Mouse (Mus musculus): ENCODE data around the gene Pcnt. TPM values are rescaled to one million over a fixed set of nuclear protein-coding genes. Genes with fewer than 3 reads are reported as not detected.

Pcnt gene
- total RNA-seq, 2 experiments from 2014 or later: 35.8 to 57.7 TPM

- ATAC-seq (replicated peaks; ENCODE audit: poor library complexity): no peak
Measured at GRCm38 (mm10) chr10:76416811-76417210, 25.8 kb downstream of the Pcnt start.

- no peak for ATAC-seq (replicated peaks; ENCODE audit: poor library complexity)
Measured at GRCm38 (mm10) chr10:76408520-76408919, 34.1 kb downstream of the Pcnt start.

- ATAC-seq (replicated peaks; ENCODE audit: poor library complexity): no peak
Measured at GRCm38 (mm10) chr10:76392596-76392995, 50.0 kb downstream of the Pcnt start.

DNA sequence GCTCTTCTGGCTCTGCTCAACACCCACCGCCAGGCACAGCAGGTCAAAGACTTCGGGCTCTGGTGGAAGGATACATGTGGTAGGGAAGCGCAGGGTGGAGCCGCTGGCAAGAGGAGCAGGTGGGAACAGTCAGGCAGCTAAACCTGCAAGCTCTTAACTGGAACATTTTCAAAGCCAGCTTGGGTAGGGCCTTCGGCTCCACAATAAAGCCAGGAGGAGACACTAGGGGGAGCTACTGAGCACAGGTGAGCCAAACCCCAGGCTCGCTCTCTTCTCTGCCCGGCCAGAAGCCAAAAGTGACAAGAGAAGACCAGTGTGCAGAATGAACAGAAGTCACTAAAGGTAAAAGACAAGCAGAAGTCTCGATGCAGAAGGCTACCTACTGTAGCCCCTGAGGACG is 50.8 kb downstream of the Pcnt start:
- ATAC-seq (replicated peaks; ENCODE audit: poor library complexity): peak; percentile 64

DNA sequence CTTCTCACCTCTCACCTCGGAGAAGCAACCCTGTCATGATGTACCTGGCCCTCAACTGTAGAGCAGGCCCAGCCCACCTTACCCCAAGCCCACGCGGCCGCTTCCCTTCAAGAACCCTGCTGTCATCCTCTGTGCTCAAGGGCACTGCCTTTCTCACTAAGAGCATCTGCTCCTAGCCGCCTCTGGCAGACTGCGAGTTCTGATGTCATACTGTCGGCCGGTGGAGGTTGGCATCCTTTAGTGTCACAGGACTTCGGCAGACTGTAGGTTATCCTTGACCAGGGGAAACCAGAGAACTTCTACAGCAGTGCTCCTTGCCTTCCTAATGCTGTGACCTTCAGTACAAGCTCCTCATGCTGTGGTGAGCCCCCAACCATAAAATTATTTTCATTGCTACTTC is 51.4 kb downstream of the Pcnt start:
- no peak for ATAC-seq (replicated peaks; ENCODE audit: poor library complexity)

- no peak for ATAC-seq (replicated peaks; ENCODE audit: poor library complexity)
Measured at GRCm38 (mm10) chr10:76374981-76375380, 67.6 kb downstream of the Pcnt start.

GRCm38 (mm10) chr10:76371736-76372135 is 70.8 kb downstream of the Pcnt start:
- ATAC-seq (replicated peaks; ENCODE audit: poor library complexity): no peak

GRCm38 (mm10) chr10:76368766-76369165 is 73.8 kb downstream of the Pcnt start:
- ATAC-seq (replicated peaks; ENCODE audit: poor library complexity): no peak

DNA sequence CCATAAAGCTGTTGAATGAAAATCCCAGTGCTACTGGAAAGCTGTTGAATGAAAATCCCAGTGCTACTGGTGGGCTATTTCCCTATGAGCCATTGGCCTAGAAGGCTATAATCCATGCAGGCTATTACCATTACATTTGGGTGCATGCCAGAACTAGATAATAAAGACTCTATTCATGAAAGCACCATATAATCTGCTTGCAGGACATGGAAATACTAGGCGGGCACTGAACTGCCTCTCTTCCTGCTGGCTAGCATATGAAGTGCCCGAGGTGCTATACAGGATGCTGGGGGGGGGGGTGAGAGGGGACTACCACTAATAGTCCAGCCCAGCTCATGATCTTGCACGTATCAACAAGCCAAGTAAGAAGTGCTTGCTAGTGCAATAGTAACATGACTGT is 79.4 kb downstream of the Pcnt start:
- no peak for ATAC-seq (replicated peaks; ENCODE audit: poor library complexity)

DNA sequence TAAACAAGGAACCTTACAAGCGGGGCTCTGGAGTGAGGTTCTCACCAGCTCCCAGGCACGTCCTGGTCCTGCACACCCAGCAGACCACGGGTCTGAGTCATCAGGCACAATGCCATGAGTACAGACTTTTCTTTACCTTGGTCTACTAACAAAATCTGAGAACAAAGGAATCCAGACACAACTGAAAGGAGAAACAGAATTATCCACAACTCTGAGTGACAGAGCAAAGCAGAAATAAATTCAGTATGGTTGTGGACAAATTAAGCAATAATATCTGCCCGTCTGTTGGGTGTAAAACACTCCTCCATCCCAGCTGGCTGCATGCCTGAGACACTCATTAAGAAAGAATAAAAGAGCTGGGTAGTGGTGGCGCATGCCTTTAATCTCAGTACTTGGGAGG is 84.1 kb downstream of the Pcnt start:
- 0 out of 2 replicates have a peak, but pooled peaks have one; percentile 18 for ATAC-seq (replicated peaks; ENCODE audit: poor library complexity)

DNA sequence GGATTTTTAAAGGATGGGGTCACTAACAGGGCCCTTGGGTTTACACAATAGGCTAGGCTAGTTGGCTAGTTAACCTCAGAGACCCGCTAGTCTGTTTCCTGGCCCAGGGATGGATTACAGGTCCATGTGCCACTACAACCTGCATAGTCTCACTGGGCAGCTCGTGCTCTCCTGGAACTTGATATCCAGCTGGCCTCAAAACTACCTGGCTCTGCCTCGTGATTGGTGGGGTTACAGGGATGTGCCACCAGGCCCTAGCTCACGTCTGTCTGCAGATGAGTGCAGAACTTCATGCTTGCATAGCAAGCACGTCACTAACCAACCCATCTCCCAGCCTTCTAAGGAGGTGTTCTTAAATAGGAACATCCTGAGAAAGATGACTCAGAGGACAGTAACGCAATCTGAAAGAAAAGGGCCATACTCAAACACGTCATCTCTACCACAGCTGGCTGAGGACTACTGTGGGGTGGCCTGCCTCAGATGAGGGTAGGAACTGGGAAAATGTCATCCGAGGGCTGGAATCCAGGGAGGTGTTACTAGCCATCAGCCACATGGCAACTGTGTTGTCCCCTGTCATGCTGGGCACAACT is 85.2 kb downstream of the Pcnt start:
- ATAC-seq (replicated peaks; ENCODE audit: poor library complexity): no peak

GRCm38 (mm10) chr10:76354974-76355373 is 87.6 kb downstream of the Pcnt start:
- ATAC-seq (replicated peaks; ENCODE audit: poor library complexity): peak; percentile 65

DNA sequence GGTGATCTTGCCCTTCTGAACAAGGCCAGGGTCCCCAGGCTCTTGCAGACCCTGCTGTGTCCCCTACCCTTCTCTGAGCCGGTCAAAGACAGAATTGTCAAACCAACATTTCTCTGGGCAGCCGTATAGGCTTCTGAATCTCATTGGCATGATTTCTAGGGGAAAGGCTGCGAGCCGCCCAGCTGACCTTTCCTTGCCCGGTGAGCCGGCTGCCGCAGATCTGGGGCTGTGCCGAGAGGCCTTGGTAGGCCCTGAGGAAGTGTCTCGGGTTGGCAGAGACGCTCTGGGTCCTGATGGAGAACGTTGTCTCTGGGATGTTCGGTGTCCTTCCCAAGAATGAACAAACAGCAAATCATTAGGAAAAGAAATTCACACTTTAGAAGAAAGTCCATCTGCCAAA is 88.6 kb downstream of the Pcnt start:
- no peak for ATAC-seq (replicated peaks; ENCODE audit: poor library complexity)

- ATAC-seq (replicated peaks; ENCODE audit: poor library complexity): peak; percentile 40; the same call in 1 of the 2 replicates
Measured at GRCm38 (mm10) chr10:76351953-76352352, 90.6 kb downstream of the Pcnt start.

GRCm38 (mm10) chr10:76346589-76346988 is 96.0 kb downstream of the Pcnt start:
- ATAC-seq (replicated peaks; ENCODE audit: poor library complexity): peak; percentile 62

- ATAC-seq (replicated peaks; ENCODE audit: poor library complexity): peak; percentile 28; the same call in 1 of the 2 replicates
Measured at GRCm38 (mm10) chr10:76346043-76346491, 96.5 kb downstream of the Pcnt start.

- peak; percentile 18 for ATAC-seq (replicated peaks; ENCODE audit: poor library complexity)
Measured at GRCm38 (mm10) chr10:76345540-76345902, 97.1 kb downstream of the Pcnt start.

DNA sequence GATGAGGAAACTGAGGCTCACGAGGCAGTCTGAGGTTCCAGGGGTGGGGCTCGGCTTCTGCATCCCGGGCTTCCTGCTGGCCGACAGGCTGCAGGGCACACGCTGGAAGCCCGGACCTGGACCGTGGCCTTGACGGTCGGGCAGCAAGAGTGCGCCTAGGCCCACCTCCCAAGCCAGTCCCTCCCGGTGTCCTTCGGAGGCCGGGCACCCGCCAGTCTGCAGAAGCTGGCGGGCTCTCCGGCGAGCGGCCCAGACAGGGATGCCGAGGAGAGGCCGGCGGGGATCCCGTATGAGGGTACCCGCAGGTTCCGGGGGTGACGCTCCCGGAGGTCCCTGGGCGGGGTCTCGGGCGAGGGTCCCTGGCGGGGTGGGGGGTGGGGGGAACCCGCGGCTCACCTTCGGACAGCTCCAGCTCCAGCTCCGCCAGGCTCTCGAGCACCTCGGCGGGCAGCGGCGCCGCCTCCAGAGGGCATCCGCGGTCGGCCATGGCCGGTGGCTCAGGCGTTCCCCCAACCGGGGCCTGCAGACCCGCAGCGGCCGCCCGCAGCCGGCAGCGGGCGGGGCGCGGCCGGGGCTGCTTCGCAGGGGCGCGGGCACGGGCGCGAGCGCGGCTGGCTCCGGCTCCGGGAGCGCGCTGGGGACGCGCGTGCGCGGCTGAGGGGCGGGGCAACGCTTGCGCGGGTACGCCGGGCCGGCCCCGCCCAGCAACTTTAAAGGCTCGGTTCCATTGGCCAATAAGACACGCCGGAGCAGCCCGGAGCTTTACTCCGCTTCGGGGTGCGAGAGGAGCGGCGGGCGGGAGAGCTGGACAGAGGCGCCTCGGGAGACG is 97.7 kb downstream of the Pcnt start, which contains the start of gene Dip2a:
Dip2a (minus strand) TSS at position 581 of the 829 bp plus-strand sequence.
- ATAC-seq (replicated peaks; ENCODE audit: poor library complexity): peak; percentile 89

DNA sequence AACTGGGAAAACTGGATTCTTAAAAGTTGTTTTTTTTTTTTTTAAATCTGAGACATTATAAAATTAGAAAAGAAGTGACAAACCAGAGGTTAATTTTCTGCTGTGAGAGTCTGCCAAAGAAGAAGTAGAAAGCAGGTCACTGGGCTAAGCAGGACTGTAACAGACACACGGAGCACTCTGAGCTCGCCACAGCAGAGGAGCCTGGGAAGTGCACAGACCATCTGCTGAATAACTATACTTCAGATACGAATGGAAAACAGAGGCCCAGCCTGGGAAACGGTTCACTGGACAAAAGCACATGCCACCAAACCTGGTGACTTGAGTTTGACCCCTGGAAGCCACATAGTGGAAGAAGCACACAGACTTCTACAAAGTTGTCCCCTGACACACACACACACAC is 108.2 kb downstream of the Pcnt start:
- no peak for ATAC-seq (replicated peaks; ENCODE audit: poor library complexity)

GRCm38 (mm10) chr10:76332040-76332439 is 110.5 kb downstream of the Pcnt start:
- ATAC-seq (replicated peaks; ENCODE audit: poor library complexity): no peak

DNA sequence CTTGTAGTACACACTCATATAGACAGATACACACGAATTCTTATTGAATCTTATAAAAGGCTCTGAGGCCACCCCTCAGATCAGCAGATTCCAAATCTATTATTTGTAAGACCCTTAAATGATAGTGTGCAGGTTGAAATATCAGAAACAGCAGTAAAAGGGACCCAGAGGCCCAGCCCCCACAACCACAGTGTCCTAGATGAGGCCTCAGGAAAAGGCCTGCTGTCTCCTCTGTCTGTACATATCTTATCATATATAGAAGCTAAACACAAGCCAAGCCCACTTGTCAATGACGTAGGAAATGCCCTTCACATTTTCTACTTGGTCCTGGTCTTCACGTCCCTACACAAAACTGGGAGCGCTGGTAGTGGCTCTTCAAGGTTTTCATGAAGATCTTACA is 113.5 kb downstream of the Pcnt start:
- no peak for ATAC-seq (replicated peaks; ENCODE audit: poor library complexity)

DNA sequence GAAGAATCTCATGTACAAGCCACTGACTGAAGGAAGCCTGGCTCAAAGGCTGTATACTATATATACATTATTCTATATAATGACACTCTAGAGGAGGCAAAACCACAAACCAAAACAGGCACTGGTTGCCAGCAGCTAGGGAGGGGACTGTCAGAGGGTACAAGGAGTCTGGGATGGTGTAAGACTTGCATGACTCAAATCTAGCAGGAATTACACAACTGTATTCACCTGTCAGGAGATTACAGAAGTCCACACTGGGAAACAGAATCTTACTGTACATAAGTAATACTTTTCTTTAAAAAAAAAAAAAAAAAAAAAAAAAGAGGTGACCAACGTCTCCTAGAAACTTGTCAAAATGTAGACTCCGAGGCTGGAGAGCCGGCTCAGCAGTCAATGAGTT is 114.0 kb downstream of the Pcnt start:
- no peak for ATAC-seq (replicated peaks; ENCODE audit: poor library complexity)
